Mouse (Mus musculus) neural tube, embryonic 11.5 days (tissue): ENCODE results near the gene Gorasp2. TPM values are rescaled to one million over a fixed set of nuclear protein-coding genes. Genes with fewer than 3 reads are reported as not detected.

ENCODE experiments used
- ATAC-seq: fragments of 200-750 bp; cut with Nextera tagmentation; 2 replicates; pipeline ENCODE4 v1.8.0; 2017; ENCODE audit warnings: moderate number of reproducible peaks, mild to moderate bottlenecking, moderate TSS enrichment, moderate library complexity; ENCODE audit not compliant: insufficient read depth, low FRiP score, low TSS enrichment
- DNase-seq: peaks from one replicate; pipeline ENCODE4 v3.0.0-alpha.2; 2015; ENCODE audit warnings: low spot score
- H3K27ac ChIP-seq: fragments of 300-500 bp; sonication (generic); 2 replicates; pipeline ENCODE4 v1.5.1; 2014; ENCODE audit warnings: low read depth, mild to moderate bottlenecking, low read length
- H3K27me3 ChIP-seq: fragments of 300-500 bp; sonication (generic); 2 replicates; pipeline ENCODE4 v1.6.1; 2014; ENCODE audit warnings: mild to moderate bottlenecking, low read length, mixed read lengths; ENCODE audit not compliant: control insufficient read depth, insufficient read depth
- H3K36me3 ChIP-seq: fragments of 300-500 bp; sonication (generic); 2 replicates; pipeline ENCODE4 v1.6.1; 2014; ENCODE audit warnings: mild to moderate bottlenecking, low read length, moderate library complexity, mixed read lengths; ENCODE audit not compliant: control insufficient read depth, insufficient read depth
- H3K4me1 ChIP-seq: fragments of 300-500 bp; sonication (generic); 2 replicates; pipeline ENCODE4 v1.6.1; 2014; ENCODE audit warnings: low read length, mixed read lengths; ENCODE audit not compliant: control insufficient read depth, insufficient read depth
- H3K4me2 ChIP-seq: fragments of 300-500 bp; sonication (generic); 2 replicates; pipeline ENCODE4 v1.6.1; 2014; ENCODE audit warnings: low read depth, mild to moderate bottlenecking, moderate library complexity
- H3K4me3 ChIP-seq: fragments of 300-500 bp; sonication (generic); 2 replicates; pipeline ENCODE4 v1.5.1; 2014; ENCODE audit warnings: low read depth, low read length
- H3K9ac ChIP-seq: fragments of 300-500 bp; sonication (generic); 2 replicates; pipeline ENCODE4 v1.6.1; 2014; ENCODE audit warnings: mild to moderate bottlenecking, low read length
- H3K9me3 ChIP-seq: fragments of 300-500 bp; sonication (generic); 2 replicates; pipeline ENCODE4 v1.6.1; 2016; ENCODE audit warnings: low read length; ENCODE audit not compliant: control insufficient read depth
- WGBS: fragments of 180-500 bp; shearing (Covaris S2); extraction: QIAGEN DNeasy Blood & Tissue Kit; methylation state at CpG from one replicate; pipeline ENCODE4 v1.1.7; 2014; 5-methylcytosine and 5-hydroxymethylcytosine counted together
- polyA plus RNA-seq: library from polyadenylated mRNA; unstranded; fragments of >200 nt; fragmentation: Nextera tagmentation; extraction: Ambion mirVana; gene quantifications from 2 replicates; pipeline ENCODE4 v1.2.1, GENCODE M21; 2014

The Gorasp2 gene
- polyA plus RNA-seq, 1 experiment from 2014 or later, result 166 TPM

DNA sequence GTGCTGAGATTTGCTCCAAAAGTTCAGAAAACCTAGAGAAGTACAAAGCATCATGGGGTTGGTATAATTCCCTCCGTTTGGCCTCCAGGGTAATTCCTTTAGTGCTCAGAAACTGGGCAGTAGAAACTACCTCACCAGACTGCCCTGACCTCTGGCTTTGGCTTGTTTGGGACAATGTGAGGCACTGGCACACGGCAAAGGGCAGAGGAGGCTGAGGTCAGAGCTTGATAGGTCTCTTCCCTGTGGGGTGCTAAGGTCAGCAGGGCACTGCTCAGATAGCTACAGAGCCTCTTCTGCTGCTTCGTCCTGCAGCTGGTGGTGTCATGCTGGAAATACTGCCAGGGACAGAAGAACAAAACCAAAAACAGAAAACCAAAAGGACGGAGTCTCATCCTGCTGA, 13.7 kb upstream of the Gorasp2 start:
- no peak for ATAC-seq
- WGBS, result 25% methylated on average over 4 of the region's 4 CpGs
- no peaks in the 10 kb centered on the region for H3K36me3 ChIP-seq

DNA sequence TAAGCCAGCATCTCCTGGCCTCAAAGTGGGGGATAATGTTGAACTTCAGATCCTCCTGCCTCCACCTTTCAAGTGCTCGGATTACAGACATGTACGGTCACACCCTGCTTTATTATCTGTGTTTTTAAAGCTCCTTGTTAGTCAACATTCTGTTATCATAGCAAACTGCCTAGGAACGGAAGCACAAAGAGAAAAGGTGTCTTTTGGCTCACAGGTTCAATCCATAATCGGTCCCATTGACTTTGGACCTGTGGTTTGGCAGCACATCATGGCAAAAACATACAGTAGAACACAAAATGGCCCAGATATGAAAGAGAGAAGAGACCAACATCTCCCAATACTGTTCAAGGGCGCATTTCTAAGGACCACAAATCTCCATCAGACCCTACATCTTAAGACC, 13.1 kb upstream of the Gorasp2 start:
- Histone ChIP-seq H3K4me2 (no peak overlapping the region), H3K27ac (no peak overlapping the region), H3K27me3 (no peaks in the 10 kb centered on the region), H3K4me1 (peaks cover 4% of the 10 kb centered on the region; the same call in 1 of the 2 replicates), H3K9ac (no peak overlapping the region), H3K4me3 (no peak overlapping the region), H3K9me3 (no peaks in the 10 kb centered on the region), H3K36me3 (no peaks in the 10 kb centered on the region)
- ATAC-seq (no peak), DNase-seq (no peak)
- 89% methylated on average over 5 of the region's 5 CpGs for WGBS

More for the DNA sequence above, 13.7 kb upstream of the Gorasp2 start:
- no peaks in the 10 kb centered on the region for H3K27me3 ChIP-seq
- peaks cover 6% of the 10 kb centered on the region for H3K4me1 ChIP-seq
- H3K27ac ChIP-seq, result no peak overlapping the region
- DNase-seq, result no peak
- no peaks in the 10 kb centered on the region for H3K9me3 ChIP-seq
- no peak overlapping the region for H3K9ac ChIP-seq
- no peak overlapping the region for H3K4me3 ChIP-seq
- no peak overlapping the region for H3K4me2 ChIP-seq

DNA sequence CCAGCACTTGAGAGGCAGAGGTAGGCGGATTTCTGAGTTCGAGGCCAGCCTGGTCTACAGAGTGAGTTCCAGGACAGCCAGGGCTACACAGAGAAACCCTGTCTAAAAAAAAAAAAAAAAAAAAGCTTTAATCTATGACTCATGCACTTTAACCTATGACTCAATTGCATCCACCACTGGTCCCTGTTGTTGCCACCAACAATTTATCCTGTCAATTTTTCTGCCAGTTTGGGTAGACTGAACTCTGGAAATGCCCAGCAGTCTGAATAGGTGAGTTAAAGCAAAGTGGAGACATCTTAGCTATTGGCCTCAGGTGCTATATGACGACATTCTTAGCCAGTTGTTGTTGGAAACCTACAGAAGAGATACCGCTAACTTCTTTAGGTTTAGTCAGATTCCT, 11.9 kb upstream of the Gorasp2 start:
- Histone ChIP-seq H3K36me3 (no peaks in the 10 kb centered on the region), H3K9me3 (no peaks in the 10 kb centered on the region), H3K9ac (no peak overlapping the region), H3K4me3 (no peak overlapping the region), H3K4me2 (no peak overlapping the region), H3K4me1 (no peaks in the 10 kb centered on the region), H3K27ac (no peak overlapping the region), H3K27me3 (no peaks in the 10 kb centered on the region)
- DNase-seq (no peak), ATAC-seq (no peak)
- 84% methylated on average over 3 of the region's 4 CpGs for WGBS

DNA sequence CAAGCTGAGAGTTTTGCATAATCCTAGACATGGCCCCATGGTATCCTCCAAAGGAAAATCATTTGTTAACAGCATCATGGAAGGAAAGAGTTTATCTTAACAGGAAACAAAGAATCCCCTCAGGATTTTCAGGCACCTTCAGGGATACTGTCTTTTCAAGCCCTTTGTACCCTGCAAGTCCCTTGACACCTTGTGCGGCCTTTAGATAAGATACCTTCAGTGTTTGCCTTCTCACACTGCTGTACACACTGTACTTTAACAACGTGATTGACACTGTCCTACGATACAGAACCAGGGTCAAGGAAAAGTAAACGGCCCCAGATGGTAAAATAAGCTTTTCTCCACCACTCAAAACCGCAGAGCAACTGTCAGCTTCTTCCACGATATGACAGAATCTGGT, 9.6 kb upstream of the Gorasp2 start:
- Histone ChIP-seq H3K27me3 (no peaks in the 10 kb centered on the region), H3K27ac (no peak overlapping the region), H3K4me3 (no peak overlapping the region), H3K4me2 (no peak overlapping the region), H3K36me3 (no peaks in the 10 kb centered on the region), H3K9ac (no peak overlapping the region), H3K9me3 (no peaks in the 10 kb centered on the region), H3K4me1 (no peaks in the 10 kb centered on the region)
- no peak for DNase-seq
- WGBS, result 75% methylated on average over 6 of the region's 6 CpGs
- no peak for ATAC-seq

DNA sequence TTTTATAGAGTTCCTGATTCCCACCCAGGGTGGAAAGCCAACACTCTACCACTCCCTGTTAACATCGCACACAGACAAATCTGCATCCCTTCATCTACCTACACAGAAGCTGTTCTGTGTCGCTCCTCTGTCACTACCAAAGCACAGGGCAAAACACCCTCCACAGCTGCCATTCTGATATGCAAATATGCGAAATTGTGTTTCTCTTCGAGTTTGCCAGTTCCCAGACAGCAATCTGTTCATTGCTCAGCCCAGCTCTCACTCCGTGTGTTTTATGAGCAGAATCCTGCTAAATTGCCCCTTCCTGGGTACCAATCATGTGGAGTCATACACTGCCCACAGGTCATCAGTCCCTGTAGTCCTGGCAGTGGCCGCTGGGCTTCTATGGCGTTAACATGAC, 4.3 kb upstream of the Gorasp2 start:
- H3K4me2 ChIP-seq, result no peak overlapping the region
- ATAC-seq (no peak), DNase-seq (no peak)
- no peak overlapping the region for H3K4me3 ChIP-seq
- no peak overlapping the region for H3K27ac ChIP-seq
- no peaks in the 10 kb centered on the region for H3K4me1 ChIP-seq
- H3K9me3 ChIP-seq, result no peaks in the 10 kb centered on the region
- WGBS, result 70% methylated on average over 7 of the region's 7 CpGs
- no peak overlapping the region for H3K9ac ChIP-seq
- H3K27me3 ChIP-seq, result no peaks in the 10 kb centered on the region
- H3K36me3 ChIP-seq, result no peaks in the 10 kb centered on the region

DNA sequence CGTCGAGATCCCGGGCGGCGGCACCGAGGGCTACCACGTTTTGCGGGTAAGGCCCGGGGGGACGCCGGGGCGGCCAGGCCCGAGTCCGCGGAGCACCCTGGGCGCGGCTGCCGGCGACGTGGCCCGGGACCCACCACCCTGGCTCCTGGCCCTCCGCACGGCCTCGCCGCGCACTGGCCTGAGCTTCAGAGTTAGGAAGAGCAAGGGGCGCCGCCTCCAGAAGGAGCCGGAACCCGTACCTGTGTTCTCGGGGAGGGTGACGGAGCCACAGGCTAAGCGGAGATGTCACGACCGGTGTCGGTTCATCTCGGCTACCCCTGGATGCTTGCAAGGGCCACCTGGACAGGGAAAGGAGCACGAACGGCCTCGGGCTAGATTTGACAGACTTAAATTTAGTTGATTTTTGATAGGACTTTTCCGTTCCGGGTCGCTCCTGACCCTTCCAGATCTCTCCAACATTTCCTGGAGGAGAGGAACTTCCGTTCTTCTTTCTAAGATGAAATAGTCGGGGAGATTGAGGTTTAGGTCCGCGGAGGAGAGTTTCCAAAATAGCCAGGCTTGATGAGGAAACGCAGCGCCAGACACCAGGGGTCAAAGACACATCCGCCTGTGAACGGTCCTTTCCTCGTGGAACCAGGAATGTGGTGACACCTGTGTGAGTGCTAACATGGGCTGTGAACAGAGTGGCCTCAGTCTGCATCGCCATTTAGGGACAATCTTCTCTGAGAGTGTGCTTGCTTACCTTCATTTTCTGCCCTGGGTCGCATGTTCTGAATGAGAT, 529 bp downstream of the Gorasp2 start, which contains the start of gene Gm26558:
TSS of gene Gm26558 (minus strand) at position 394 of the 781 bp plus-strand sequence.
- WGBS, result under 1% methylated on average over 54 of the region's 54 CpGs
- ATAC-seq, result no peak; the same call in 1 of the 2 replicates
- Histone ChIP-seq H3K9me3 (no peaks in the 10 kb centered on the region), H3K27ac (peak within 1 kb of the TSS; percentile 82), H3K36me3 (no peaks in the 10 kb centered on the region), H3K9ac (peak within 1 kb of the TSS; percentile 96), H3K4me2 (peak within 1 kb of the TSS; percentile 77), H3K27me3 (no peaks in the 10 kb centered on the region), H3K4me1 (no peaks in the 10 kb centered on the region), H3K4me3 (peak within 1 kb of the TSS; percentile 88)
- DNase-seq, result no peak

DNA sequence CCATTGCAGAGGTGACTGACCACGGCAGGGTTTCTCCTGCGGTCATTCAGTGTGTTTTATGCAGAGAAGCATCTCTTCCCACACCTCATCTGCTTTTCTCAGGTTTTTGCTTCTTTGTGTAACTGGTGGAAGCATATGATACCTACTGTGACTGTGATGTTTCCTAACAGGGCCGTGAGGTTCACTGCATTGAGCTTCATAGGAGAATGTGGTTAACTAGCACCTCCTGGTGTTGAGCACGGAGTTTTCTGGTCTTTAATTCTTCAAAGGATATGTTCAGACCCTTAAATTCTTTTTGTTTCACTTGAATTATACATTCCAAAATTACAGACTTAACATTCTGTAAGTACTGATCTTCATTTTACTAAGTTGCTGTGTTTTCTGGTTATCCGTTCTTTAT, 2.4 kb downstream of the Gorasp2 start:
- ATAC-seq (no peak), DNase-seq (no peak)
- Histone ChIP-seq H3K4me2 (no peak overlapping the region), H3K9me3 (no peaks in the 10 kb centered on the region), H3K36me3 (no peaks in the 10 kb centered on the region), H3K4me1 (no peaks in the 10 kb centered on the region), H3K9ac (no peak overlapping the region), H3K27ac (no peak overlapping the region), H3K4me3 (no peak overlapping the region), H3K27me3 (no peaks in the 10 kb centered on the region)
- 84% methylated on average over 5 of the region's 5 CpGs for WGBS

DNA sequence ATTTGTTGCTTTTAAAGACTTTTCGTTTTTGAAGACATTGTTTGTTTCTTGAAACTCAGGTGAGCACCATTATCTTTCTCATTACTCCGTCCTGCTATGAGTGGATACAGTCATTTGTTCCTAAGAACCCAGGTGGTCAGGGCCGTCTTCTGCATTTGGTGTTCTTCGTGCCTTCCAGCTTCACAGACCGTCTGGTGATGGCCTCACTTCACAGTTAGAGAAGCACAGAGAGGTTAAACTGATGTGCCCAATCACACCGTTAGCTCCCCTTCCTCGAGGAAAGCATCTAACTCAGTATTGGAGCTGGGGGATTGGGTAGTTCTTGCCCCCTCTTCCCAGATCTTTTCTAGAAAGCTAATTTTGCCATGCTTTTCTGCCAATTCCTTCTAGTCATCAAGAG, 5.6 kb downstream of the Gorasp2 start:
- DNase-seq (no peak), ATAC-seq (no peak)
- Histone ChIP-seq H3K27ac (no peak overlapping the region), H3K36me3 (no peaks in the 10 kb centered on the region), H3K4me2 (no peak overlapping the region), H3K4me3 (no peak overlapping the region), H3K9me3 (no peaks in the 10 kb centered on the region), H3K4me1 (no peaks in the 10 kb centered on the region), H3K9ac (no peak overlapping the region), H3K27me3 (no peaks in the 10 kb centered on the region)
- 92% methylated on average over 7 of the region's 7 CpGs for WGBS

DNA sequence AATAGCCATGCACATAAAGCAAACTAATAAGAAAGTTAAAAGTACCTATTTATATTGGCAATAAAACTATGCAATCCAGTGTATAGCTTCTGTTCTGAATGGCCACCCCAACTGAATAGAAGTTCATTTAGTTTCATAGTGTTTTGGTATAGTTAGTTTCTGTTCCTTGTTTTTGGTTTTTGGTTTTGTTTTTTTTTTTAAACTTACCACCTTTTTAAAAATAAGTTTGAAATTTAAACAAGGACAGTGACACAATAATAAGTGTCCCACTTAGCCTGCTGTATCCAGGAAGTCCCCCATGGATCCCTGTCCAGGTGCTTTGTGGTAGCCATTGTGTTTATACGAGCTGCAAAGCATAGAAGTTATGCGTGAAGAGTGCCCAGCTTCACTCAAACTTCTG, 7.9 kb downstream of the Gorasp2 start:
- H3K4me1 ChIP-seq, result no peaks in the 10 kb centered on the region

More for the DNA sequence above, 7.9 kb downstream of the Gorasp2 start:
- no peak overlapping the region for H3K27ac ChIP-seq
- H3K36me3 ChIP-seq, result no peaks in the 10 kb centered on the region
- no peak overlapping the region for H3K9ac ChIP-seq
- no peak overlapping the region for H3K4me2 ChIP-seq
- no peaks in the 10 kb centered on the region for H3K27me3 ChIP-seq
- DNase-seq, result no peak
- no peaks in the 10 kb centered on the region for H3K9me3 ChIP-seq
- ATAC-seq, result no peak
- WGBS, result 85% methylated on average over 2 of the region's 2 CpGs
- H3K4me3 ChIP-seq, result no peak overlapping the region
